Mouse (Mus musculus): ENCODE measurements around the gene Pcdh15.

DNA sequence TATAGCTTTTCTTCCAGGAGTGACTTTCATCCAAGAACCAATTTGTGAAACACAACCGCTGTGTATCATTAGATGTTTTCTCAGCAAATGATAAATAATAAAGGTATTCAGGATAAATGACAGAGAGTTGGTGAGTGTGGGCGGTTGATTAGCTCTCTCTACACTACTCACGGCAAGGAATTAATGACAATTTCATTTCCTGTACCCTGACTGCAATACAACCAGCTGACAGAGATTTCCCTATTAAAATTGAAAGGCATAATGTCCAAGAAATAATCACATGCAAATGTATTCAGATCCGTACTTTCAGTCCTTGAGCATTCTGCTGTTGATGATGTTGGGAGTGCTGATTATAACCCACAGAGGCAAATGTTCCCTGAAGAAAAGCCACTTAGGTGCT lies 181.3 kb downstream of the Pcdh15 start:
- TF ChIP-seq FLI1 (IDR thresholded peaks at IDR 0.05; ENCODE audit: low read length): no peak
- TF ChIP-seq GATA1 (IDR thresholded peaks at IDR 0.05; ENCODE audit: borderline replicate concordance, low read length): no peak
